Mouse (Mus musculus) pancreas, adult 10 weeks (tissue): ENCODE data around the gene Map4k2. TPM values are rescaled to one million over a fixed set of nuclear protein-coding genes. Genes with fewer than 3 reads are reported as not detected.

Experiments
- polyA plus RNA-seq: library from polyadenylated mRNA; stranded (reverse); fragments of 350-450 nt; fragmentation: Illumina TruSeq; extraction: RNeasy Lipid Tissue Mini Kit (QIAGEN cat#74804); gene quantifications from one replicate; pipeline ENCODE4 v1.2.3, GENCODE M21; 2015; ENCODE audit warnings: low read depth, low replicate concordance; ENCODE audit not compliant: insufficient read depth

Map4k2 gene
- 23.5 TPM for polyA plus RNA-seq

DNA sequence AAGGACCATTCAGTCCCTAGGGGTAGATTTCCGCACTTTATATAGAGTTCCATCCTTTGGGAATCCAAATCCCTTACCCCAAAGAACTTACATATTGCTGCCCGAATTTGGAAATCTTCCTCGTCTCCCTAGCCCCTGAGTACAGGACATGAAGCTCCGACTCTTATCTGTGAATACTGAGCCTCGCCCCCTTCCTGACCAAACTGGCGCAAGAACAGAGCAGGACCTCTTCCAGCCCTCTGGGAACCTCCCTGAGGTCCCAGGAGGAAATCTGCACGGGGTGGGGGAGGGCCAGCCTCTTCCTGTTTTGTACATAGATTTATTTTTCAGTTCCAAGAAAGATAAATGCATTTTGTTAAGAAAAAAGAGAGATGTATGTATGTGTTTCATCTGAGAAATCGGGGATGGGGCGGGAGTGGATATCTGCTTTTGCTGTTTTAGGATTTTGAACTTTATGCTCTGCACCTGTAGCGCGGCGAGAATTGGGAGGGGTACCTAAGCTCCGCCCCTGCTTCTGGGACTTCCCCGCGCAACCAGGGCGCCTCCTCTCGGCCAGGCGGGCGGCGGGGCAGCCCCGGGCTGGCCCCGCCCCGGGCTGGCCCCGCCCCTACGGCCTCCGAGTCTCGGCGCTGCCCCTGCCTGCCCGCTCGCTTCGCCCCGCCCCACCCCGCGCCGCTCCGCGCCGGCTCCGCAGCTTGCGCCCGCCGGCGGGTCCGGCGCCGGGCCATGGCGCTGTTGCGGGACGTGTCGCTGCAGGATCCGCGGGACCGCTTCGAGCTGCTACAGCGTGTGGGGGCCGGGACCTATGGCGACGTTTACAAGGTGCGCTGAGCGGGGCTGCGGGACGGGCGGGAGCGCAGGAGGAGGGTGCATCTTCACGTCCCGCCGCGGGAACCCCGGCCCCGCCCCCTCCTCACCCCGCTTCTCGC, at the start of gene Map4k2:
Gene Map4k2 (plus strand): TSS at position 612 of the 929 bp plus-strand sequence.

DNA sequence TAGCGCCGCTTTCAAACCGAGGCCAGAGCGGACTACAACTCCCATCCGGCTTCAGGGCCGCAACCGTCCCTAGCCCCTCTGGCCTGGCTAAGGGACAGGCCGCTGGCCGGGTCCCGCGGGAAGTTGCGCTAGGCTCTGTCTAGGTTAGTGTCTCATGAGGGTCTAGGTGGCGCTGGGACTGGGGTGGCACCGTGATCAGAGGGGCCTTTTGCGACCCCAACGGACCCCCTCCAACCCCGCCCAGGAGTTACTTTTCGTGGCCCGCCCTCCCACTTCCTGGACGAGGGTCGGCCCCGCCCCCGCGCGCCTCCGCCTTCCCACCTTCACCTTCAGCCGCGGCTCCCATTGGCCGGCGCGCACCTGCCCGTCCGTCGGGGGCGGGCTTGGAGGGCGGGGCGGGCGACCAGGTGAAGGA, 34.8 kb upstream of the Map4k2 start, which contains the start of gene Cdc42bpg:
Gene Cdc42bpg (plus strand): TSS at position 320 of the 415 bp plus-strand sequence.

DNA sequence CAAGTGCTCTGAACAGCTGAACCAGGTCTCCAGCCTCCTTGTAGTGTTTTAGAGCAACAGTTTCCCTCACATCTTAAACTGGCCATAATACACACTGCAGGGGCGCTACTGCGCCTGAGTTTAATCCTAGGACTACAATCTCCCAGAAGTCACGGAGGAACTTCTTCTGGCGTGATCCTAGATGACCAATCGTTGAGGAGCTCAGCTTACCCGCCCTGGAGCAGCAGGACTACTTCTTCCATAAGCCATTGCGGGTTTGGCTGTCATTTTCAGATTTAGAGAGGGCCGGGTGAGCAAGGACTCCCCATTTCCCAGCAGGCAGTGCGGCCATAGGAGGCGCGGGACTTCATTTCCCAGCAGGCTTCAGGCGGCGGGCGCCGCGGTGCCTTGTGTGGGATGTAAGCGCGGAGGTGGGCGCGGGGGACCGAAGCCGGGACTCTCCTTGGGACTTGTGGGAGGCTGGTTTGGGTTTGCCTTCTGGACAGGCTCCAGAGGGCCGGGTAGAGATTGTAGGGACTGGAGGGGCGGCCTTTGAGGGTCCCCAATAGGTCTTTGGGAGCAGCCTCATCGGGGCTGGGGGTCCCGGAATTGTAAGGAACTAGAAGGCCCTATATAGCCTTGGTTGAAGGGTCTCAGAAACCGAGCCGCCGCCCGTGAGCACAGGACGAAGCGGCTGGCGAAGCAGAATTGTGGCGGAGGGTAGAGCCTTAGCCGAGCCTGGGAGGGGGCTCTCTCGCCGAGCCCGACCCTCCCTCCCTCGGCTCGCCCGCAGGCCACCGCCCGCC, 6.1 kb upstream of the Map4k2 start, which contains the start of gene Men1:
Gene Men1 (plus strand): TSS at position 307 of the 785 bp plus-strand sequence.

DNA sequence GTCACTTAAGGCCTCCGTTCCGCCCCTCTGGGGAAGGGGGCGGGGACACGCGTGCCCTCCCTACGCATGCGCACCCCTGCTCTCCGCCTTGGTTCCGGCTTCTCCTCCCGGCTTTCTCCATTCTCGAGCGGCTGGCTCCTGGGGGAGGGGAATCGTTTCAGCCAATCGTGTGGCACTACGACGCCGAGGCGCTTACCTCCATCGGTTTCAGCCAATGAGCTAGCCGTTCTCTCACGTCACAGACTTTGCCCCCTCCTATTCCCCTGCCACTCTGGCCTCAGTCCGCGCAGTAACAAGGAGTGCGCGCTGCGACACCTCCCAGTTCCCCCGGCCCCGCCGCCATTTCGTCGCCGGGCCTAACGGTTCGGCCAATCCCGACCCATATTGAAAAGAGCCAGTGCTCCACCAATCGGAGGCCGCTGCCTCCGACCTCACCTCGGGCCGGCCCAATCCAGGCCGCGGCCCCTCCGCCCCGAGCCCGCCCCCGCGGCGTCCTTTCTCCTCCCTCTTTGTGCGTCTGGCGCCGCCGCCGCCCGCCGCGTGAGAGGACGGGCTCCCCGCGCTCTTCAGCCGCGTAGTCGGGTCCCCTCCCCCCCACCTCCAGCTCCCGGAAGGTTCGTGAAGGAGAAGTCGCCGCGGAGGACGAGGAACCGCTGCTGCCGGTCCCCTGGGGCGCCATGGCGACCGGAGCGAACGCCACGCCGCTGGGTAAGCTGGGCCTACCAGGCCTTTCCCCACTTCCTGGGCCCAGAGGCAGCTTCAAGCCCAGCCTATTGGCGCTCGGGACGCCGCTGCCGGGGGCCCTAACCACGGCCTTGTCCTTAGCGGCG, 22.7 kb downstream of the Map4k2 start, which contains the start of gene Sf1:
Gene Sf1 (plus strand): TSS at position 280 of the 830 bp plus-strand sequence.

DNA sequence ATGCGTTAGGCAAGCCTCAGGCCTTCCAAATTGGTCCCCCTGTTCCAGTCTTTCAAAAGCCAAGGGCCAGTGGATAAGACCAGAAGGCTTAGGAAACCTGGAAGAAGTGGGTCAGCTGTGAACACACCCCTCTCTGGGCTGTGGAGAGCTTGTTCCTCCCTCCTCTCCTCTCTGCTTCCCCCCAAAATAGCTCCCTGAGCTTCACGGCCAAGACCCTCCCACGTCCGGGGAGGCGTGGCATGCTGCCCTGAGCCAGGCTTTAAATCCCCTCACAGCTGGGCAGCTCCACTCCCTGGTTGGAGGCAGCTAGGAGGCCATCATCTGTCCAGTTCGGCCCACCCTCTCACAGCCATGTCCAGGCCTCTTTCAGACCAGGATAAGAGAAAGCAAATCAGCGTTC, 43.2 kb downstream of the Map4k2 start, which contains the start of gene Pygm:
Gene Pygm (plus strand): TSS at position 272 of the 400 bp plus-strand sequence.

DNA sequence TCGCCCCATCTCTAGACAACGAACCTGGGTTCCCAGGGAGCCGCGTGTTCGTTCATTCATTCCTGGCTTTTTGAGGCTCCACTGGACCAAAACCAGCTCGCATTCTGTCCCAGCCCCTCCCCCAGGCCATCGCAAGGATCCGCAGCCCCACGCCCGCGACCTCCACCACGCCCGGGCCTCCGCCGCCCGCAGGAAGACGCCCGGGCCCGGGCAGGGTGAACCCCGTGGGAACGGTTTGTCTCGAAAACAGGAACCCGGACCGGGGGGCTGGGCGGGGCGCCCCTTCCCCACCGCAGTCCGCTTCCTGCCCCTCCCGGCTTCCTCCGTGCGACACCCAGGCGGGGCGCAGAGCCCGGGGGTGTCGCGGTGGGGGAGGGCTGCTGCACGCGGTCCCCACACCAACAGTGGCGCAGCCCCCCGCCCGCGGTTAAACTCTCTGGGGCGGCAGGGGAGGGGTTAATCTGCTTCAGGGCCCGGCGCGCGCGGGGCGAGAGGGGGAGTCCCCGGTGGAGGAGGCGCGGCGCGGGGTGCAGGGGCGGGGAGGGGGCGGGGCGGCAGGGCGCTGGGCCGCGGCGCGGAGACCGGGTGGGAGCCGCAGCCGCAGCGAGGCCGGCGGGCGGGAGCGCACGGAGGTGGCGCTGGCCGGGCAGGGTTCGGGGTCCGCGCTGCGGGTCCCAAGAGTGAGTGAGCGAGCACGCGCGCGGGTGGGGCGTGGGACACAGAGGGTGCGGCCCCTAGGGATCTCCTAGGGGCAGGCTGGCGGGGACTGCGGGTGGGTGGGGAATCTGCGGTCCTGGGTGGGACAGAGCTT, 58.6 kb downstream of the Map4k2 start, which contains the start of gene Rasgrp2:
Gene Rasgrp2 (plus strand): TSS at position 56 of the 811 bp plus-strand sequence.

Other genes starting within 250 kb of the Map4k2 start
- gene AC131692.1, start 246.7 kb upstream of the Map4k2 start, polyA plus RNA-seq = not detected
- gene Naaladl1, start 235.4 kb upstream of the Map4k2 start, polyA plus RNA-seq = not detected
- gene Sac3d1, start 222.5 kb upstream of the Map4k2 start, polyA plus RNA-seq = 3.3 TPM
- 10.1 TPM for gene Snx15, start 212.8 kb upstream of the Map4k2 start, polyA plus RNA-seq
- gene Batf2, start 200.2 kb upstream of the Map4k2 start, polyA plus RNA-seq = 1.2 TPM
- gene Arl2, start 199.6 kb upstream of the Map4k2 start, polyA plus RNA-seq = 9.0 TPM
- gene Majin, start 156.7 kb upstream of the Map4k2 start, polyA plus RNA-seq = not detected
- not detected for gene Gpha2, start 114.8 kb upstream of the Map4k2 start, polyA plus RNA-seq
- 8.9 TPM for gene Ppp2r5b, start 105.3 kb upstream of the Map4k2 start, polyA plus RNA-seq
- 8.4 TPM for gene Atg2a, start 99.5 kb upstream of the Map4k2 start, polyA plus RNA-seq
- gene Ehd1, start 64.4 kb upstream of the Map4k2 start, polyA plus RNA-seq = 9.0 TPM
- gene Cdc42bpg, start 34.7 kb upstream of the Map4k2 start, polyA plus RNA-seq = 20.5 TPM
- 16.3 TPM for gene Men1, start 6.2 kb upstream of the Map4k2 start, polyA plus RNA-seq
- 54.5 TPM for gene Sf1, start 22.6 kb downstream of the Map4k2 start, polyA plus RNA-seq
- 5.7 TPM for gene Pygm, start 43.3 kb downstream of the Map4k2 start, polyA plus RNA-seq
- 16.9 TPM for gene Rasgrp2, start 58.2 kb downstream of the Map4k2 start, polyA plus RNA-seq
- 1.6 TPM for gene Nrxn2, start 77.6 kb downstream of the Map4k2 start, polyA plus RNA-seq
- not detected for gene Slc22a12, start 201.9 kb downstream of the Map4k2 start, polyA plus RNA-seq